Mouse (Mus musculus) layer of hippocampus, adult 9-10 months (tissue): Measurements from ENCODE around the gene Rptor.

Source experiments
- DNase-seq: peaks from one replicate; pipeline ENCODE4 v3.0.0; 2022; ENCODE audit warnings: low spot score

The Rptor gene

DNA sequence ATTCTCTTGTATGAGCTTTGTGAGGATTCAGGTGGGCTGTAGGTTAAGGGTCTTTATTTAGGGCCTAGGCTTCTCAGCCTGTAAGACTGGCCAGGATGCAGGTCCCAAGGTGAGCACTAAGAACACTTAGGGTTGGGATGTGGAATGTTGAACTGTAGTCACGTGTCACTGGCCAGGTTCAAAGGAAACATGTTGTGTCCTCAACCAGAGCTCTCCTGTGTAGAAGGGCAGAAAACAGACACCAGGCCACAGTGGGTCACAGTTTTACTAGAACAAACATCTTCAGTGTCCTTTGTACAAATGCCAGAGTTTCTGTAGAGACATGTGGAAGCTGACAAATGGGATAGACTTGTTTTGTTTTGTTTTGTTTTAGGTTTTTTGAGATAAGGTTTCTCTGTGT, 138.7 kb downstream of the Rptor start:
- no peak for DNase-seq

- no peak for DNase-seq
Observed at GRCm38 (mm10) chr11:119744436-119744835, 141.7 kb downstream of the Rptor start.

- no peak for DNase-seq
Observed at GRCm38 (mm10) chr11:119745333-119745732, 142.6 kb downstream of the Rptor start.

GRCm38 (mm10) chr11:119754459-119754858, 151.8 kb downstream of the Rptor start:
- no peak for DNase-seq

DNA sequence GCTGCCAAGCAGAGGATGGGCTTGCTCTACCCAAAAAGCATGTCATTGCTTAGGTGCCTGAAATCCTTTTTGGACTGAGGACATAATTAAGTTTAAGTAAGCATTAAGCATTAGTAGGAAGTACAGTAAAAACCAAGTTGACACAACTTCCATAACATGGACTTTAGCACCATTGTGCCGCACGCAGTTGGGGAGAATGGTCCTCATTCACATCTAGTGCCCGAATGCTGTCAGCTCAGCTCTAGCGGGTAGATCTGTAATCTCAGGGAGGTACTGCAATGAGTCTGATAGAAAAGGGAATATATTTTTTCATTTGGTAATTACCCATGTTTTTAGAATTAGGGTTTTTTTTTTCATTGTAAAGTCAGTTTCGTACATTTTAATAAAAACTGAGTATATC, 155.5 kb downstream of the Rptor start:
- DNase-seq, result no peak

- no peak for DNase-seq
Observed at GRCm38 (mm10) chr11:119758705-119759327, 156.1 kb downstream of the Rptor start.

- DNase-seq, result no peak
Observed at GRCm38 (mm10) chr11:119762911-119763310, 160.2 kb downstream of the Rptor start.

DNA sequence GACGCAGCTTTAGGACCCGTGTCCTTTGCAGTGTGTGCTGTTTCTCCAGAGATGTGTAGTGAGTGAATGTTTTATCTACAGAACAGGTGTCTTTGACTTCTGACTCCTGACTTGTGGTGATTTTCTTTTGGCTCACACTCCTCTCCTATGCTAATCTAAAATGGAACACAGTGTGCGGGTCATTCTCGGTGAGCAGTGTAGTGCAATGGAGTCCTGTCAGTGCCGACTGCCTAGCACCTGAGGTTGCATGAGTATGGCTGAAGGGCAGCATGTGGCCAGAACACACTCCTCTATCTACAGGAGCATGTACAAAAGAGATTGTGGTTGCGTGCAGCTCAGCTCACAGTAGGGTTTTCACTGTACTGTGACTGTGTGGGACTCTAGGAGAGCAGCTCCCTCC, 163.3 kb downstream of the Rptor start:
- DNase-seq, result no peak

- no peak for DNase-seq
Observed at GRCm38 (mm10) chr11:119766782-119767459, 164.2 kb downstream of the Rptor start.

- DNase-seq, result no peak
Observed at GRCm38 (mm10) chr11:119767525-119767924, 164.8 kb downstream of the Rptor start.

DNA sequence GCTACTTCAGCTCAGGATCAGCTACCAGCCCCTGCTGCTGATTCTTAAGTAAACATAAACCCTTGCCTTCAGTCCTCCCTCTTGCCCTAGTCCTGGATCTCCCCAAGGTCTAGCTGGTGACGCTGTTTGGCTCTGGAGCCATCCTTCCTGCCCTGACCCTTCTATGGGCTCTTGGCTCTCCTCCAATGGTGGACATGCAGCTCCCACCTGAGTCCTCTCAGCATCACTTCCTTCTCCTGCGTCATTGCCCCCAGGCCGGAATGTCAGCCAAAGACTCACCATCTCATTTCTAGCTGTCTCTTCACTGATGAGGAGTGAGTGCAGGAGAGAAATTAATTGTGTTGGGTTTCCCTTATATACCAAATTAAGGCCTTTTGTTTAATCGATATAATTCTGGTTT, 165.8 kb downstream of the Rptor start:
- DNase-seq, result no peak

DNA sequence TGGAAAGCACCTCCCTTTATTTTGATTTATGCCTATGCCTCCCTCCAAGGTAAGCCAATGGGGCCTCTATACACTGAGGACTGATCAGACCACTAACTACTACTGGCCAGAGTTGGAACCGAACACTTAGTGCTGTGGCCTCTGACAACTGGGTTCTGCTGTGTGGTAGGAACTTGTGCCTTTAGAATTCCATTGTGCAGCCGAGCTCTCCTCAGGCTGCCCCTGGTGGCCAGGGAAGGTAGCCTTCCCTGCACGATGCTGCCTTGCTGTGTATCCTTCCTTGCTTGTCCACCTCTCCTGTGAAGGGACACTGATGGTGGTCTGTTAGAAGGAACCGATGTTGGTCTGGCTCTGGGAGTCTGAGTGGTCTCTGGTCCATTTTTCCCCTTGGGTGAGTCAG, 167.0 kb downstream of the Rptor start:
- DNase-seq, result no peak

DNA sequence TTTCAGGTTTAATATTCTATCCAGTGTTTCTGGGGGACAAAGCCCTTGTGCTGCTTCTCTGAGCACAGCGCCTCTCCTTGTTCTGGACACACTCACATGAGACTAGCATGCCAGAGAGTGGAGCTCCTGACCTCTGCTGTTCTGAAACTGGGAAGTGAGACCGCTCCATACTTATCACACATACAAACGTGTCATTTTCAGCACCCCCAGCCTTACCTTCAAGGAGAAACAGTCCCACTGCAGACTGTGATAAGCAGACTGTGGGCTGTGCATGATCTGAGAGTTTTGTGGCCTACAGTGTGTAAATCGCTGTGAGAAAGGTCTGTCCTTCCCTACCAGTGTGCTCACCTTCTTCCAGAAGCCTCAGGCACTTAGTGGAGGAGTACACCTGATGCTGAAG, 168.3 kb downstream of the Rptor start:
- DNase-seq, result no peak

DNA sequence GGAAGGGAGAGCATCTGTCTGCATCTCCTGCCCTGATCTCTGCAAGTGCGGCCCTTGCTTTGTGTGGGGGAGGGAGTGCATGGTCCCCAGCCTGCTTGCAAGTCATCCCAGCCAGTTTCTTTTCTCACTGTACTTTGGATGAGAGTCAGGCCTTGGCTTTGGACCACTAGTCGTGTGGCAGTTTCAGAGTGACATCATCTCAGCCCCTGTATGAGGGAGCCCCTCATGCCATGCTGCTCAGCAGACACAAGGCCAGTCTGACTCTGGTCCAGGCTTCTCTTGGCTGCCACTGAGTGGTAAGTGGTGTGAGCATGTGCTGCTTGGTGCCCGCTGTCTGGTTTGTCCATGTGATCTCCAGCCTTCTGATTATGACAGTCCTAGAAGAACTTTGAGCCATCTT, 170.2 kb downstream of the Rptor start:
- no peak for DNase-seq

GRCm38 (mm10) chr11:119775076-119775760, 172.5 kb downstream of the Rptor start:
- no peak for DNase-seq

- DNase-seq, result no peak
Observed at GRCm38 (mm10) chr11:119777236-119777635, 174.5 kb downstream of the Rptor start.

GRCm38 (mm10) chr11:119777872-119778271, 175.2 kb downstream of the Rptor start:
- no peak for DNase-seq

DNA sequence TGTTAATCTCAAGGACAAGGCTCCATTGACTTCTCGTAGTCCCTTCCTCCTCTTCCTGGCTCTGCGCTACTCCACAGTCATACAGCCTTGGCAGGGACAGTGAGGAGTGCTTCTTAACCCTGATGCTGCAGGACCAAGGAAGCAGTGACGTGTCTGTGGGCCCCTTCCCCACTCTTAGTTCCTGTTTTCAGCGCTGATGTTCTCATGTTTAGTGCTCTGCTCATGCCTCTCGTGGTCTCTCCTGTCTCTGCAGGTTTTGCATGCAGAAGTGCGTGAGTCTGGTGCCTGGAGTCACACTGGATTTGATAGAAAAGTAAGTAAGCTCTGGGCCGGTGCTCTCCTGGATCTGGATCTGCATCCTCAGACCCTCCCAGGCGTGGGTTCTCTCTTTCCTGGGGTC, 177.6 kb downstream of the Rptor start:
- DNase-seq, result no peak

GRCm38 (mm10) chr11:119781165-119781564, 178.5 kb downstream of the Rptor start:
- no peak for DNase-seq

- DNase-seq, result no peak
Observed at GRCm38 (mm10) chr11:119781726-119782125, 179.0 kb downstream of the Rptor start.

DNA sequence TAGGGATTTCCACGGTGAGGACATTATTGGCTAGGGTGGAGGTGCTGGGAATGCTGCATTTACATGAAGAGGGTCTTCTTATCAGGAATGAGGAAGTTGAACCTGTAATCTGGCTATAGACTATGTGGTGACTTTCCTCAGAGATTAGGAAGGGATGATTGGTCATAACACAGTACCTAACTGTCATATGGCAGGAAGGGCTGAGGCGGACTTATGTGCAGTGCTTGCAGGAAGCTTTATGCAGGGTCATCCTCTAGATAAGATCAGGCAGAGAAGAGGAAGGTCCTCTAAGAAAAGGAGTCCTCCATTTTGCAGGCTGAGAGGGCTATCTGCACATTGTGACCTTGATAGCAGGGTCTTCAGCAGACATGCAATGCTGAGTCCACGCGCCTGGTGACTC, 180.9 kb downstream of the Rptor start:
- DNase-seq, result no peak

DNA sequence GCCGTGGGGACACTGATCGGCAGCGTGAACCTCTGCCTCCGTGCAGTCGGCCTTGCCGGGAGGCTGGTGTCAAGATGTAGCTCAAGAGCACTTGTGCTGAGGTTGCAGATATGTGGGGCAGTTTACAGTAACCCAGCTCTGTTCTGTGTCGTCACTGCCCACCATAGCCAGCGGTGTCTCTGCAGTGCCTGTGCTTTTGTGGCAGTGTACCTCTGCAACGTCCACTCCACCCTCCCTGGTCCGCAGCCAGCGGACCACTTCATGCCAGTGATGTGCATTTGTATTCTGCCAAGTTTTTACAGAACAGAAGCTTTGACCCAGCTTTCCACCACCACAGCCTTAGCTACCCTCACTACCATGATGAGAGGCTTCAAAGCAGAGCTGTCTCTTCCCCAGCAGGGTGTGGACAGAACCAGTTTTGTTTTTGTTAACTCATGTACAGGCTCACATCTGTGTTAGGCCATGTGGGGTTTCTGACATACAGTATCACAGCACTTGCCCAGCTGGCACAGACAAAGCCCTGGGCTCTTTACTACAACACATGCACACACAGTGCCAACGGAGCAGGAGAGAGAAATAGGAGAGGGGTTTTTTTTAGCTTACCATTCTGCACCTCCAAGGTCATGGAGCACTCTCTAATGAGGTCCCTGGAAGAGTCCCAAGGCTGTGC, 182.1 kb downstream of the Rptor start:
- DNase-seq, result no peak
